Mouse (Mus musculus): ENCODE measurements around the gene Bach2. TPM values are rescaled to one million over a fixed set of nuclear protein-coding genes. Genes with fewer than 3 reads are reported as not detected.

Gene Bach2
- polyA plus RNA-seq, 1 experiment = 2.3 TPM

DNA sequence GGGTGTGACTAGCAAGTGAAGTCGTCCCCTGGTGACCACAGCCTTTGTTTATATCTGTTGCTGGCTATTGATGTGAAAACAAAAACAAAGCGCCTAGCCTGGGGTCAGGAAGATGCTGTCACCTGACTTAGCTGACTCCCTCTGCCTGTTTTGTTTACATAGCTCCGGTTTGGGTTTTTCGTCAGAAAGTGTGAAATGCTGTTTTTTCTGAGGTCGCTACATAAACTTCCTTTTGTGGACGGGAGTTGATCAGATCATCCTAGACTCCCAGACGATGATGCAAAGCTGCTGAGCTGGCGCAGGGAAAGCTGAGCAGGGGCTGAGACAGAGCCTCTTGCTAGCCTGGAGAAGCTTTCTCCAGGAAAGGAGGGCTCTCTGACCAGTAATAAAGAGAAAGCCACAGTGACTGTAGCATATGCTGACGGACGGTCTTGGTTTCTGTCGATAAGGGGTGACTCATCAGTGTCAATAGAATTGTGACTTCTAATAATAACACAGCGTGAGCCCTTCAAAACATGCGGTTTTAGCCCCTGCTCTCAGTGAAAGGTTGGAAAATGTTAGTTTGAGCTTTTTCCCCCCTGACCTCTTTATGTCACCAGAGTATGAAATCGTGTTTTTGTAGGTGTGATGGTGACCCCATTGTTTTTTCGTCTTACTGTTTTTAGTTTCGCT is 11.9 kb downstream of the Bach2 start:
- DNase-seq (ENCODE audit: low spot score) = no peak

DNA sequence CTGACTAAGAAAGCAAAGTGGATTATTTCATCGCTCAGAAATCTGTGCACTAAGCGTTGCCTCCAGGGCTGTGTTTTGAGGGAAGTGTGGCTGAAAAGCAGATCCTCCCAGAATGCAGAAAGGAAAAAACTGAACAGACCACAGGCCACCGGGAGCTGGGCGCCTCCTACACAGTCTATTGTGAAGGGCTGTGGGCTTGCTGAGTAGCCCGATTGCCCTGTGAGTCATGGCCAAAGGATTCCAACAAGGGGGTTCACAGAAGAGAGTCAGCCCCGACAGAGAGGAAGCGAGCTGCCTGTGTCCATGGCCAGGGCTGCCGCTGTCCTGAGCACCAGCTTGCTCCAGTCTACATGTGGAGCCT is 12.4 kb downstream of the Bach2 start:
- DNase-seq (ENCODE audit: low spot score) = no peak

DNA sequence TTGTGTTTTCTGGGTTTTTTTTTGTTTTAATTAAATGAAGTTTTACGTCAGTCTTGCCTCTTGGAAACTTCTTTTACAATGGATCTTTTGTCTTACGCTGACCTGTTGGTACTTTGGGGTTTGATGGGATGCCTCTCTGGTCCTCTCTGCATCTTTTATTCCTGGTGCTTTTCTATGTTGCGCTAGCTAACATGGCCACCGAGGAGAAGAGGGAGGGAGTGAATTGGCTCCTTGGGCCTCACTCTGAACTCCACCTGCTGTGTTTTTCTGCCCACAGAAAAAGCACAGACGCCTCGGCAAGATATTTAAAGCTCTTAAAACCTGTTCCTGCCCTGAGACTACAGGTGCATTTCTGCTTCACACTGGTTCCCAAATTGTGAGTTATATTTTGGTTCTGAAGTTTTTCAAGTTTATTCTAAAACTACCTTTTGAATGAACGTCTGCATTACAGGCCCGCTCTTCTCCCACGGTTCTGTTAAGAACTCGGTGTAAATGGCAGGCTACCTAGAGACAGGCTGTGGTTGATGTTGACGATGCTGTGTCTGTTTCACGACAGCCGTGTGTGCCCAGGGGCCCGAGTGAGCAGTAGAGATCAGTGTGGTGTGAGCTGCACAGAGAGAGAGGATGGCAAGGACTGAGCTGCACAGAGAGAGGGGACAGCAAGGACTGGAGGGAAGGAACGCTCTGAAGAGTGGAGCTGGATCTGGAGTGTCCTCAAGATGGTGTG is 13.5 kb downstream of the Bach2 start:
- DNase-seq (ENCODE audit: low spot score) = no peak

DNA sequence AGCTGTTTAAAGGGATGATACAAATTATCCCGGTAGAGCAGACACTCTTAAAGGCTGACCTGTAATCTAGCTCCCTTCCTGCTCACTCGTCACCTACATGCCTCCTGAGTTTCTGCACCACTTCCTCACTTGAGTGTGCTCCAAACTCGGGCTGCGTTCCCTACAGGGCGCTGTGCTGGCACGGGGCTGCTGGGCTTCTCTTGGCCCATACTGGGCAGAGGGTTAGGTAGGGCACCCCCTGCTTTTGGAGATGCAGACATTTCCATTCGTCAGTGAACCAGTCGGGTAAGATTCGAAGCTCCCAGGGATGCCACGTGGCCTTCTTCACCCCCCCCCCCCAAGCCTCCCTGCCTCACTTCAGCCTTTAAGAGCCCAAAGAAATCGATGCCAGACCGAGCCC is 19.1 kb downstream of the Bach2 start:
- DNase-seq (ENCODE audit: low spot score) = no peak

DNA sequence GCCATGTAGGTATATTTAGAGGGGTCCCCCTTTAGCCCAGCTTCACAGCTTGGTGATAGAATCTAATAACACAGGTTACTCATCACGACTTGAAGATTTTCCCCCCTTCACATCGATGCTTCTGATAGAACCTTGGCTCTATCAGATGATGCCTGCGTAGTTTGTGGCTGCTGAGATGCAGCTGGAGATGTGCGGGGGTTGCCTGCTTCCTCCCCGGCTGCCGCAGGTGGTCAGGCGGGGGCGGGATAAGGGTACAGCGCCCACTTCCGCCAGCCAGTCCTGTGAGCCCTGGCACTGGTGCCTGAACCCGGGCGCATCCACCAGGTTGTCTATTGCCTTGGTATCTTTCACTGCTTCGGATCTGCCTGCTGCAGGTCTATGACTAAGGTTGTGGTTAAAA is 19.5 kb downstream of the Bach2 start:
- no peak for DNase-seq (ENCODE audit: low spot score)

DNA sequence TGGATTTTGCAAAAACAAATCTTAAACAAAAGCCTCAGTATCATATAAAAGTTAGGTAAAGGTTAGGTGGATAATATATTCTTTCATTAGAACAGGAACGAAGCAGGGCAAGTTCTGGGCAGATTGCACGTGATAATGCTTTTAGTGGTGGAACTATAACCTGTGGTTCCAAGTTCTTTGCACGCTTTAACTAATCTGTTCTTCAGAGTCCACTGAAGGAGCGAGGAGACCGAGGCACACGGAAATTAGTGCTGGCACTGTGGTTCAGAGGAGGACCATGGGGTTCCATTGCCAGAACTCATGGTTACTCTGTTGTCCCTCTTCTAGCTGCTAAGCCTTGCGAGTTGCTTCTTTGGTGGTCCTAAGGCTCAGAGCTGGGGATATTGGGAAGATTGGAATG is 20.0 kb downstream of the Bach2 start:
- no peak for DNase-seq (ENCODE audit: low spot score)

DNA sequence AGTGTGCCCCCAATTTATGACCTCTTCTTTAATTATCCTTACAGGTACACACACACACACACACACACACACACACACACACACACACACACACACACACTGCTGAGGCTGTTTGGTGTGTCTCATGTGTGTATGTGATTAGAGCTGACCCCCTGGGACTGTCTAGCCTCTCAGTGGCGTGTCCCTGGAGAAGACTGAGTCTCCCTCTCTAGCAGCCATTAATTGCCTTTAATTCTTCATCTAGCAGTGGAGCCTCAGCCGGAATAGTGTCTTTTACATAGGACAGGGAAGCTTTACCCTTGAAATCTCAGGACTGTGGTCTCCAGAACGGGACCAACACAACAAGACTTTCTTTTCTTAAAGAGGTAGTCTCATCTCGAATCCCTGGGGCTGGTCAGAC is 22.3 kb downstream of the Bach2 start:
- DNase-seq (ENCODE audit: low spot score) = no peak

DNA sequence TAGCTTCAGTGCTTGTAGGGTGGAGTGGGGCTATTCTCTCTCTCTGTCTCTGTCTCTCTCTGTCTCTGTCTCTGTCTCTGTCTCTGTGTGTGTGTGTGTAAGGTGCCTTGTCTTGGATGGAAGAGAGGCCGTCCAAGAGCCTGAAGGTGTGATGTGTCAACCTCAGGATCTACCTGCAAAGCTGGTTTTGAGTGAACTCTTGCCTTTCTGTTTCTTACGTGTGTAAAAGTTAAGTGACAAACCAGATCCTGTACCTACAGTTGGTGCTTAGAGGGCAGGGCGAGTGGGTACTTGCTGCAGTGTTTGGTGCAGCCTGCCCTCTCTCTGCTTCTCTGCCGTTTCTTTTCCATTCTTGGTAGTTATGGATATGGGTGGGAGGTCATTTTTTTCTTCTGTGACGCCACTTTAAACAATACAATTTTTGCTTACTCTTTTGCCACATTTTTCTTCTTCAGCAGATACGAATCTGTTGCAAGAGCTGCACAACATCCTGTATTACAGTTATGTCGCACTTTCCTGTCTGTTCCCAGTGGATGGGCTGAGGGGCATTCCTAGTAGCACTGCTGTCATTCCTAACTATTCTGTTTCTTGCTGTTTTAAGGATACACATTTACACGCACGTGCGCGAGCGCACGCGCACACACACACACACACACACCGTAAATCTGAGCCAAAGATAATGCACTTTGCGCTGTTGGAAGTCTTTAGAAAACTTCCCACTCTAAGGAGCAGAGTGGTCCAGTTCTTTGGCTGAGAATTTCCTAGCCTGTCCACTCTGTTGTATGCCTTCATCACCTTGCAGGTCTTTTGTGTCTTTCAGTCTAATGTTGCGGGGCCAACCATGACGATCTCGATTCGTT is 24.5 kb downstream of the Bach2 start:
- DNase-seq (ENCODE audit: low spot score) = no peak

DNA sequence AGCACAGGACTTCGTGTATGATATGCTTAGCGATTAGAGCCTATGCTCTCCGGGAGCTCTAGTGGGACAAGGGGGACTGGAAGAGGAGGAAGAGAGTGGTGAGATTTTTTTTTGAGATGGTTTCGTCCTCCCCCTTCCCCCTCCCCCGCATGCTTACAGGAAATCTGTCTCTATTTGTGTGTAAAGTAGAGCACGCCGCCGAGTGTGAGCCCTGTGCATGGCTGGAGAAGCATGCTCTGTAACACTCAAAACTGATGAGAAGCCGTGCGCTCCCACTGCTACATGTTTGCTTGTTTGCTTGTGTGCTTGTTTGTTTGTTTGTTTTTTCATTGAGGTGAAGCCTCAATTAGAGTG is 25.1 kb downstream of the Bach2 start:
- DNase-seq (ENCODE audit: low spot score) = no peak

DNA sequence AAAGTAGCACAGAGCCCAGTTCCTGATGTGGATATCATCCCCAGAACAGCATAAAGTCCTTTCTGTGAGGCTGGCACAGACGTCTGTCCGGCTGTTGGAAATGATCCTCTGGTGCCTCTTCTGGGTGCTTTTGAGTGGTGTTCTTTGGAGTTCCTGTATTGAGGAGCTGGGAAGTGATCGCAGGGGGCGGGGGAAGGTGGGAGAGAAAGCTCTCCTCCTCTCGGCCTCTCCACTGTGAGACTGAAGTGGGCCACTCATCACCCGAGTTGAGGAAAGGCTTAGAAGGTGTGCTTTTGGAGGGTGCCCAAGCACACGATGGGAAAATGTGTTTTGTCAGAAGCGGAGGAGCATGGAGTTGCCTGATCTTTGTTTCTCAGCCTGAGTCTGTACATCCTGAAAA is 26.3 kb downstream of the Bach2 start:
- no peak for DNase-seq (ENCODE audit: low spot score)

DNA sequence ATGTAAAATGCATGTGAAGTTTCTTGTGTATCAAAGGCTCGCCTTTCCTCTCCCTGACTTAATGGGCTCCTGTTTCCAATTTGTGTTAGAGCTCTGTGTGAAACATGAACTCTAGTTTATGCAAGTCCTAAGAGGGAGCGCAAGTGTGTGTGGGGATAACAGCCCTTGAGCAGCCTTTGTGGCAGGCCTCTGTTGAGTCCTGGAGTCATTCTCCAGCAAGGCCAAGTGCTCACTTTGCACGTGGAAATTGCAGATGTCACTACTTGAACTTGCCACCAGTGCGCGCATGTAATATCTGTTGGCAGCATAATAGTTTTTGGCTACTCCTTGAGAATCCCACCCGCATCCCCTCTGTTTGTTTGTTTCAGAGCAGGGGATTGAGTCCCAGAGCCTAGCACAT is 28.1 kb downstream of the Bach2 start:
- no peak for DNase-seq (ENCODE audit: low spot score)

DNA sequence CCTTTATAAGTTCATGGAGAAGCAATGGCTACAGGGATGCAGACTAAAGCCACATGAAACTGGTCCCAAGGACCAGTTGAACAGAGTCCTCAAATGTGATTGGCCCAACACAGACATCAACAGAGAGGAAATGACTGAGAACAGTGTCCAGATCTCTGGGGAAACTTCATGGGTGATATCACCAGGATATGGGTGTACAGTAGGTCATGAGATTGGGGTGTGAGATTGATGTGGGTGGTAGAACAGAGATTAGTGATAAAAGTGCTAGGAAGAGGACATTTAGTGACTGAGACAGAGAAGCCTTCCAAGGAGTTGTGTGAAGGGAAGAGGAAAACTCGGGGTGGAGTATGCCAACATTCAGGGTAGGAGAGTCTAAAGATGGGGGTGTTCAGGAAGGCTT is 29.4 kb downstream of the Bach2 start:
- no peak for DNase-seq (ENCODE audit: low spot score)

DNA sequence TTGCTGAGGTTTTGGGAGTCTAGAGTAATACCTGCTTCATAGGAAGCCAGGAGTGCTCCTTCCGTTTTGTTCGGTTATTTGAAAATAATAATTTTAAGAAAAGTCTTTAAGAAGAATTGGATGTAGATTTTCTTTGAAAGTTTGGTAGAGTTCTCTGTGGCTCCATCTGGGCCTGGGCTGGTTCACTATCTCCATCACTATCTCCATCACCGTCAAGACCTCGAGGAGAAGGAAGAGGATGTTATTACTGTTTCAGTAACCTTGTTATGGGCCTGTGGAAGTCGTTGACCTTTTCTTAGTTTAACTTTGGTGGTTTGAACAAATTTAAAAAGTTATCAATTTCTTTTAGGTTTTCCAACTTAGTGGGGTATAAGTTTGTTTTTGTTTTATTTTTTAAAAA is 33.8 kb downstream of the Bach2 start:
- DNase-seq (ENCODE audit: low spot score) = no peak

DNA sequence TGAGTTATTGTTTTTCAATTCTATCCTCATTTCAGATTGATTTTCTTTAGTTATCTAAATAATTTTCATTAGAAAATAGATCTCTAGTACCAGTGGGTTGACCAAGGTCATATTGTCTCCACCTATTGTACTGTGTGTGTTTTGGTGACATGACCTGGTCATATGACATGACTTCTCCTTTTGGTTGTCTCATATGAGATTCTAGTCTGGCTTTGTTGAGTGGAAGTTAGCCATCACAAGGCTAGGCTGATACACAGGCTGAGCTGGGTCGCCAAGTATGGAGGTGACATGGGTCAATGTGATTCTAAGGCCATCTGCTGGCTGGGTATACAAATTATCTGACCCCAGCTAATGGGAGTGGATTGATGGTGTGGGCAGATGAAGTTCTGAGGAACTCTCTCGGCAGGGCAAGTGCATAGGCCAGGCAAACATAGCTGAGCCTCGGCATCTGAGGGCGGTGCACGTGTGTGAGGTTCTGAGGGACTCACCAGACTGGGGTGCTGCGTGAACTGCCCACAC is 36.2 kb downstream of the Bach2 start:
- no peak for DNase-seq (ENCODE audit: low spot score)

DNA sequence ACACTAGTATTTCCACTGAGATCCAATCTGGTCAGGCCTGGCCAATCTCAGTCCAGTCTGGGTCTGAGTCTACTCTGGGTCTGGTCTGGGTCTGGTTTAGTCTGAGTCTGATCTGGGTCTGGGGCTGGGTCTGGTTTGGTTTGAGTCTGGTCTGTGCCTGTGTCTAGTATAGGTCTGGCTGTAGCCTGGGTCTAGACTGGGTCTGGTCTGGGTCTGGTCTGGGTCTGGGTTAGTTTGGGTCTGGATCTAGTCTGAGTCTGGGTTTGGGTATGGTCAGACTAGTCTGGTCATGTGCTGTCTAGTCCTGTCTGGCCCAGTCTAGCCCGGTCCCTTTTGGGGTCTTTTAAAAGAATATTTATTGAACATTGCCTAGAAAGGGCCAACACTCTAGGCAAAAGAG is 41.2 kb downstream of the Bach2 start:
- no peak for DNase-seq (ENCODE audit: low spot score)

DNA sequence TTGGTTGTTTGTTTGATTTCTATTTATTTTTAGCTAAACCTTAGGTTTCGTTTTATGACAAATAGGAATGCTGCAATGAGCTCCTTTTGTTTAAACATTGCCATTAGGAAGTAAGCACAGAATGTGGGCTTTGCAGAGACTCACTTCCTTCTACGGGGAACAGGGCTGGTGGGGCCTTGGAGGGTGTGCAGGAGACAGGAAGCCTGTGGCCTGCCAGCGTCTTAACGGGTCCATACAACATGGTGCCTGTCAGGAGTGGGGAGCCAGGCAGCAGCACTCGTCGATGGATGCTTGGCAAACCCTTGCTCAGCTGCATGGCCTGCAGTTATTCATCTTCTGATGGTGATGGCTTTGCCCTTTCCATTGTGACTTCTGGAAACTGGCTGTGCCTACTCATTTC is 41.8 kb downstream of the Bach2 start:
- DNase-seq (ENCODE audit: low spot score) = no peak

DNA sequence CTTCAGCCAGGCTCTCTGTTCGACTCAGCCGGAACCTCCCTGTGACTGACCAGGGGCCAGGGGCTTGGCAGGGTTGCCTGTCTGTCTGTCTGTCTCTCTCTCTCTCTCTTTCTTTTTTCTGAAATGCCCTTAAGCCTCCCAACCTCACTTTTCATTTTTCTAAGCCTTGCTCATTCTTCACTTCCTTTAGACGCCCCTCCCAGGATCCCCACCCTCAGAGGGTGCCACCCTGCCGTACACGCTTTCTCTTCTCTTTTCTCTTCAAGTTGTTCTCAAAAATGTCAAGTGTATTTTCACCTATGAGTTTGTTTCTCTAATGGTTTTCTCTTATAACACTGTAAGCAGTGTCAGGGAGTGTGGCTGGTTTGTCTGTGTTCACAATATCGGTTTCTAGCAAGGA is 42.7 kb downstream of the Bach2 start:
- no peak for DNase-seq (ENCODE audit: low spot score)

DNA sequence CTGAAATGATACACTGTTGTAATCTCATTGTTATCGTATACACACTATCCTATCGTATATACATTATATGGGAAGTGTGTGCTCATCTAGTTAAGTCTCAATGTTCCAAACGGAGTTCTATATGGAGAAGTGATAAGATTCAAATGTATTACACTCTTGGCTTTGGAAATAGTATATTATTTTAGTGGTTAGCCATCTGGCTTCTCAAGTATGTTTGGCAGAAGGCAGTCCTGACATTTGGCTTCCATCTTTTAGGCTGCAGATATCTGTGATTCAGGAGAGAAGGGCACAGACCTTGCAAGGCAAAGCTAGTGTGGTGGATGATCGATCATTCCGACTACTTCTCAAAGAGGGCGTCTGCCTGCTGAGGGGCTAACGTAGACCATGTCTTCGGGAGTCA is 47.8 kb downstream of the Bach2 start:
- no peak for DNase-seq (ENCODE audit: low spot score)

DNA sequence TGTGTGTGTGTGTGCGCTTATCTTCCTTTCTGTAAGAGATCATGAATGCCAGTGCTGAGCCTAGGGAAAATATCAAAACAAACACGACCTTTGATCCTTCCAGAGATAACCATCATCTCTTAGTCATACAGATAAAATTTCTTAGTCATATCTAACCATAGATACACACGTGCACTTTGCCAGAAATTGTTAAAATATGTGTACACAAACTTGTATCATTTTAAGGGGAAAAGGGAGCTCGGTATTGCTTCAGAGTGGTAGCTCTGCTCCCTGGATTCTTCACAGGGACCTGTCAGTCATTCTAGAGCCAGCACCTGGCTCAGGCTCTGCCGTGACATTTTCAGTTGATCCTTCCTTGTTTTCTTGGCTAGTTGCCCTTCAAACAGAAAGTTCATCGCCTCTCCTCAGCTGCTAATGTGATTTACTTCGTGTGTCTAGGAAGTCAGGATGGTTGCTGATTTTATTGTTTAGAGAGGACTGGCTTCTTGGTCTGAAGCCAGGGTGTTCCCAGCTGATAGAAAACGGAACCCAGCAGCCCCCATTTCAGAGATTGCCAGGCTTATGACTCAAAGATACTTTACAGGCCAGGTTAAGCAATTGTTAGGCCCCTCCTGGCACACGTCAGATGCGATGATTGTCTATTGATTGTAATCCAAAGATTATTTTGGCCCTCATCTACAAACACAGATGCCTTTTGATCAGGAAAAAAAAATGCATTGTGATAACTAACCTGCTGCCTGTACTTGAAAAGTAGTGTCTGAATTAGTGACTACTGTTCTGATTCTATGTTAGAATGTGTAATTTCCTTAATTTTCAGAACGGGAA is 49.6 kb downstream of the Bach2 start:
- no peak for DNase-seq (ENCODE audit: low spot score)

DNA sequence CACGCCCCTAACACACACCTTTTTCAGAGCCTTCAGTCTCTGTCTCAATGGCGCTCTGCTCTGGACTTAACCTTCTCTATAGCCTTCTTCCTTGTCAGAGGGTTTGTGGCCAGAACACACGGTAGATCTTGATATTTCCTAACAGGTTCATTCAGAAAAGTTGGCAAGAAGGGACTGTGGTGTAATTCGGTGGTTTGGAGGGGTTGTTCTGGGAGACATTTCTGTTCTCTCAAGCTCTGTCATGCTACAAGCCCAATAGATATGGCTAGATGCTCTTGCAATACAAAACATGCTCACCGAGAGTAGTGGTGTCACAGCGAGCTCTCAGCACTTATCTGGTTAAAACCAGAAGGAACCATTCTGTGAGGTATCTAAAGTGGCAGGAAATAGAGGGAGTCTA is 51.2 kb downstream of the Bach2 start:
- DNase-seq (ENCODE audit: low spot score) = no peak

DNA sequence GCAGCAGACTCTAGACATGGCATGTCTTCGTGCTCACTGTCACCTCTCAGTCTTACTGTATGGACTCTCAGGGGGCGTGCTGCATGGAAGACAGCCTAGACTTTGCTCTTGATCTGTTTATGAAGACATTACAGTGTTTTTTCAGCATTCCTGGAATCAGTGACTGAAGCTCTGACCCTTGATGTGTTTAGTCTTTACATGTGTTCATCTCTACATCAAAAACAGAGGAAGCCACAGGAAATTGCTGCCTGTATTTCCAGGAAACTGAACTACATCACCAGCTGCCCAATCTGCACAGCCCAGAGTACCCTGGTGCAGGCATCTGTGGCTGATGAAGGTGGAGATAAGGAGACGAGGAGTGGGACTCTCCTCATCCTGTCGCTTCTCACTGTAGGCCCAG is 52.8 kb downstream of the Bach2 start:
- no peak for DNase-seq (ENCODE audit: low spot score)

DNA sequence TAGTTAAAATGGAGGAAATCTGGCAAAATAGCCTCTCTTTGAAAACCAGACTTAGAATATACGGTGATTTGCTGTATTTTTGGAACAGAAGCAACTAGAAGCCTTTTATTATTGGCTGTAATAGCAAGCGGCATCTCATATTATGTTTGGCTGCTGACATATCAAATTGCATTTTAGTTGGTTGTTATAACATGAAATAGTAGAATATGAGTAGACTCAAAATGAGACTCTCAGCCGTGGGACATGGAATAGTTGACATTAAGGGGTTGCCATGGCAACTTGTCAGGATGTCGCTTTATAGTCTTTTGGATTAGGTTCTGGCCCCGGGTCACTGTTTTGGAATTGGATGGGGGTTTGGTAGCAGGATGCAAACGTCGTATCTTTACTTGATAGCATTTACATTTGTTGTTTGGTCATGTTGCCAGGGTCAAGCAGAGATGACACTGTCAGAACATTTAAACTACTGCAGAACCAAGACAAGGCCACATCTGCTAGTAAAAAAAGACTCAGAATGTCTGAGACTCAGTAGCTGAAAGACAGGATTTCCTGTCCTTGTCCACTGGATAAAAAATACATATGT is 55.2 kb downstream of the Bach2 start:
- no peak for DNase-seq (ENCODE audit: low spot score)
